Mouse (Mus musculus): ENCODE results near the gene Akr1c21. TPM values are rescaled to one million over a fixed set of nuclear protein-coding genes. Genes with fewer than 3 reads are reported as not detected.

Akr1c21 gene
- polyA plus RNA-seq, 1 experiment from 2014 or later, result not detected

- Histone ChIP-seq H3K4me2 (replicated peaks; ENCODE audit: low read depth) (peak overlapping the region; percentile 69), H3K27me3 (replicated peaks; ENCODE audit: control insufficient read depth, insufficient read depth, low read length) (no peaks in the 10 kb centered on the region), H3K4me1 (replicated peaks; ENCODE audit: control insufficient read depth, insufficient read depth, low read length) (no peaks in the 10 kb centered on the region), H3K9ac (ENCODE audit: low read depth, low read length) (peak overlapping the region; percentile 50), H3K9me3 (ENCODE audit: control insufficient read depth) (no peaks in the 10 kb centered on the region), H3K36me3 (ENCODE audit: control insufficient read depth, insufficient read depth) (no peaks in the 10 kb centered on the region), H3K4me3 (ENCODE audit: low read depth, low read length) (peak overlapping the region; percentile 66), H3K27ac (ENCODE audit: low read depth, low read length) (peak overlapping the region; percentile 54)
- WGBS, result 16% methylated on average over 9 of the region's 9 CpGs
- peak; percentile 28; the same call in 1 of the 2 replicates for TF ChIP-seq CTCF (IDR thresholded peaks at IDR 0.05; ENCODE audit: low read depth)
- peak; percentile 38 for ATAC-seq
Observed at GRCm38 (mm10) chr13:4608530-4608929, 34.7 kb downstream of the Akr1c21 start.

GRCm38 (mm10) chr13:4608961-4609409, 35.1 kb downstream of the Akr1c21 start, which contains the start of gene Akr1e1:
TSS of gene Akr1e1 (minus strand) at chr13:4609174.
- Histone ChIP-seq H3K4me3 (ENCODE audit: low read depth, low read length) (peak within 1 kb of the TSS; percentile 66), H3K27me3 (replicated peaks; ENCODE audit: control insufficient read depth, insufficient read depth, low read length) (no peaks in the 10 kb centered on the region), H3K27ac (ENCODE audit: low read depth, low read length) (peak within 1 kb of the TSS; percentile 54), H3K36me3 (ENCODE audit: control insufficient read depth, insufficient read depth) (no peaks in the 10 kb centered on the region), H3K4me1 (replicated peaks; ENCODE audit: control insufficient read depth, insufficient read depth, low read length) (no peaks in the 10 kb centered on the region), H3K9me3 (ENCODE audit: control insufficient read depth) (no peaks in the 10 kb centered on the region), H3K9ac (ENCODE audit: low read depth, low read length) (peak within 1 kb of the TSS; percentile 50), H3K4me2 (replicated peaks; ENCODE audit: low read depth) (peak within 1 kb of the TSS; percentile 69)
- peak; percentile 97 for ATAC-seq
- no peak for TF ChIP-seq CTCF (IDR thresholded peaks at IDR 0.05; ENCODE audit: low read depth)
- WGBS, result 5% methylated on average over 10 of the region's 10 CpGs

DNA sequence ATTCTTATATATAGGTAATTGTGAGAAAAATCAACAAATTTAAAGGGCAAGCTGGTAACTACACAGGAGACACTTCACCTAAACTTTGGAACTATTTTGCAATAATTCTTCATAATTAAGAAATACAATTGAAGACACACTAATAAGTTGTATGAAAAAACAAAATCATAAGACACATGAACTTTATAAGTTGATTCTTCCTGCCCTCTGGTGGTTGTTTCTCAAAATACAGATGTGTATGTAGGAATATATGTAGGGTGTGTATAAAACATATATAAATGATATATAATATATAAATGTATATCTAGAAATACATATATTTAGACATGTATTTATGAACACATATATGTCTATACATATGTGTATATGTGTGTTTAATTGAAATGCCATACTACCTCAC, 37.0 kb downstream of the Akr1c21 start:
- Histone ChIP-seq H3K27me3 (replicated peaks; ENCODE audit: control insufficient read depth, insufficient read depth, low read length) (no peaks in the 10 kb centered on the region), H3K9me3 (ENCODE audit: control insufficient read depth) (no peaks in the 10 kb centered on the region), H3K36me3 (ENCODE audit: control insufficient read depth, insufficient read depth) (no peaks in the 10 kb centered on the region), H3K4me3 (ENCODE audit: low read depth, low read length) (no peak overlapping the region), H3K9ac (ENCODE audit: low read depth, low read length) (no peak overlapping the region), H3K4me1 (replicated peaks; ENCODE audit: control insufficient read depth, insufficient read depth, low read length) (no peaks in the 10 kb centered on the region), H3K27ac (ENCODE audit: low read depth, low read length) (no peak overlapping the region), H3K4me2 (replicated peaks; ENCODE audit: low read depth) (no peak overlapping the region)
- peak; percentile 57 for TF ChIP-seq CTCF (IDR thresholded peaks at IDR 0.05; ENCODE audit: low read depth)
- no peak for ATAC-seq

Other genes starting within 250 kb of the Akr1c21 start
- not detected in 2 replicates for gene Akr1c6, start 139.8 kb upstream of the Akr1c21 start, polyA plus RNA-seq (2015; fragmentation: Nextera tagmentation; extraction: Ambion mirVana)
- gene Akr1c20, start 50.7 kb upstream of the Akr1c21 start, polyA plus RNA-seq (2015; fragmentation: Nextera tagmentation; extraction: Ambion mirVana), result not detected in 2 replicates
- gene Akr1e1, start 35.1 kb downstream of the Akr1c21 start, polyA plus RNA-seq (2015; fragmentation: Nextera tagmentation; extraction: Ambion mirVana), result 33.9 and 35.0 TPM in 2 replicates

All from intestine, postnatal 0 days (tissue).